Mouse (Mus musculus) forebrain, postnatal 0 days (tissue): ENCODE data around the gene Cbl. TPM values are rescaled to one million over a fixed set of nuclear protein-coding genes. Genes with fewer than 3 reads are reported as not detected.

ENCODE experiments used
- ATAC-seq: fragments of 200-750 bp; cut with Nextera tagmentation; 2 replicates; pipeline ENCODE4 v1.8.0; 2017; ENCODE audit warnings: mild to moderate bottlenecking, moderate library complexity
- DNase-seq: peaks from one replicate; pipeline ENCODE4 v3.0.0-alpha.2; 2015
- H3K27ac ChIP-seq: fragments of 300-500 bp; sonication (generic); 2 replicates; pipeline ENCODE4 v1.5.1; 2014; ENCODE audit warnings: low read depth, mild to moderate bottlenecking, antibody characterized with exemption, low read length, moderate library complexity, mixed read lengths
- H3K27me3 ChIP-seq: fragments of 300-500 bp; sonication (generic); 2 replicates; pipeline ENCODE4 v1.6.1; 2014; ENCODE audit warnings: mild to moderate bottlenecking, low read length, mixed read lengths; ENCODE audit not compliant: insufficient read depth
- H3K36me3 ChIP-seq: fragments of 300-500 bp; sonication (generic); 2 replicates; pipeline ENCODE4 v1.6.1; 2014; ENCODE audit warnings: mild to moderate bottlenecking, moderate library complexity; ENCODE audit not compliant: insufficient read depth
- H3K4me1 ChIP-seq: fragments of 300-500 bp; sonication (generic); 2 replicates; pipeline ENCODE4 v1.6.1; 2014; ENCODE audit warnings: antibody characterized with exemption; ENCODE audit not compliant: insufficient read depth
- H3K4me2 ChIP-seq: fragments of 300-500 bp; sonication (generic); 2 replicates; pipeline ENCODE4 v1.6.1; 2014; ENCODE audit warnings: low read depth, mild to moderate bottlenecking, moderate library complexity
- H3K4me3 ChIP-seq: fragments of 300-500 bp; sonication (generic); 2 replicates; pipeline ENCODE4 v1.5.1; 2014; ENCODE audit warnings: low read depth, low read length, mixed read lengths
- H3K9ac ChIP-seq: fragments of 300-500 bp; sonication (generic); 2 replicates; pipeline ENCODE4 v1.6.1; 2014; ENCODE audit warnings: mild to moderate bottlenecking
- H3K9me3 ChIP-seq: fragments of 300-500 bp; sonication (generic); 2 replicates; pipeline ENCODE4 v1.6.1; 2016; ENCODE audit warnings: low read length
- CTCF ChIP-seq: sonication (generic); IDR thresholded peaks from 2 replicates; pipeline ENCODE4 v1.5.1; 2016; ENCODE audit warnings: antibody characterized with exemption, control low read depth, low read depth
- WGBS: fragments of 180-500 bp; shearing (Covaris S2); extraction: QIAGEN DNeasy Blood & Tissue Kit; methylation state at CpG from one replicate; pipeline ENCODE4 v1.1.7; 2014; 5-methylcytosine and 5-hydroxymethylcytosine counted together
- polyA plus RNA-seq: library from polyadenylated mRNA; unstranded; fragments of >200 nt; fragmentation: Nextera tagmentation; extraction: Ambion mirVana; gene quantifications from 2 replicates; pipeline ENCODE4 v1.2.1, GENCODE M21; 2015
- total RNA-seq: library from RNA; depleted of rRNA; stranded (reverse); fragments of >200 nt; gene quantifications from 2 replicates; pipeline ENCODE4 v1.2.3, GENCODE M21; 2014; rRNA removed

Cbl gene
- total and polyA plus RNA-seq, 2 experiments from 2014 or later, result 14.4 to 24.4 TPM

- DNase-seq (no peak), ATAC-seq (no peak)
- Histone ChIP-seq H3K4me3 (no peak overlapping the region), H3K27ac (peak overlapping the region; percentile 47; the same call in 1 of the 2 replicates), H3K9me3 (no peaks in the 10 kb centered on the region), H3K9ac (no peak overlapping the region), H3K4me1 (no peaks in the 10 kb centered on the region), H3K27me3 (no peaks in the 10 kb centered on the region), H3K36me3 (peaks cover 16% of the 10 kb centered on the region; the same call in 1 of the 2 replicates), H3K4me2 (no peak overlapping the region)
- no peak for TF ChIP-seq CTCF
- 90% methylated on average over 9 of the region's 9 CpGs for WGBS
These were observed 138.1 kb downstream of the Cbl start for GRCm38 (mm10) chr9:44095781-44096180.

- Histone ChIP-seq H3K9me3 (no peaks in the 10 kb centered on the region), H3K4me3 (no peak overlapping the region), H3K36me3 (peaks cover 16% of the 10 kb centered on the region; the same call in 1 of the 2 replicates), H3K9ac (no peak overlapping the region), H3K4me1 (no peaks in the 10 kb centered on the region), H3K27me3 (no peaks in the 10 kb centered on the region), H3K4me2 (no peak overlapping the region), H3K27ac (no peak overlapping the region)
- TF ChIP-seq CTCF, result no peak
- ATAC-seq (no peak), DNase-seq (no peak)
- WGBS, result 86% methylated on average over 3 of the region's 3 CpGs
These were observed 139.1 kb downstream of the Cbl start for GRCm38 (mm10) chr9:44094737-44095136.

GRCm38 (mm10) chr9:44093612-44094503, 140.0 kb downstream of the Cbl start:
- WGBS, result 28% methylated on average over 24 of the region's 24 CpGs
- Histone ChIP-seq H3K27me3 (no peaks in the 10 kb centered on the region), H3K4me1 (no peaks in the 10 kb centered on the region), H3K4me3 (peak overlapping the region; percentile 17), H3K9ac (no peak overlapping the region), H3K4me2 (peak overlapping the region; percentile 41), H3K9me3 (no peaks in the 10 kb centered on the region), H3K27ac (no peak overlapping the region), H3K36me3 (peaks cover 16% of the 10 kb centered on the region; the same call in 1 of the 2 replicates)
- peak; percentile 78 for DNase-seq
- peak; percentile 84 for TF ChIP-seq CTCF
- ATAC-seq, result peak; percentile 57; the same call in 1 of the 2 replicates

Other genes starting within 250 kb of the Cbl start
- gene Thy1, start 190.7 kb downstream of the Cbl start, total RNA-seq, result 31.6 and 37.6 TPM in 2 replicates
- gene Thy1, start 190.7 kb downstream of the Cbl start, polyA plus RNA-seq, result 18.4 and 23.2 TPM in 2 replicates
- gene Usp2, start 167.0 kb downstream of the Cbl start, total RNA-seq, result 10.5 and 16.6 TPM in 2 replicates
- gene Usp2, start 167.0 kb downstream of the Cbl start, polyA plus RNA-seq, result 14.9 and 20.2 TPM in 2 replicates
- 0.67 and 1.2 TPM in 2 replicates for gene Mfrp, start 132.3 kb downstream of the Cbl start, total RNA-seq
- 0.08 and 0.13 TPM in 2 replicates for gene Mfrp, start 132.3 kb downstream of the Cbl start, polyA plus RNA-seq
- gene C1qtnf5, start 126.8 kb downstream of the Cbl start, total RNA-seq, result 17.3 and 18.4 TPM in 2 replicates
- gene C1qtnf5, start 126.8 kb downstream of the Cbl start, polyA plus RNA-seq, result 8.7 and 9.3 TPM in 2 replicates
- 0.81 TPM in 1 of 2 replicates, not detected in the other for gene Gm49380, start 120.5 kb downstream of the Cbl start, total RNA-seq
- 0.11 TPM in 1 of 2 replicates, not detected in the other for gene Gm49380, start 120.5 kb downstream of the Cbl start, polyA plus RNA-seq
- gene Rnf26, start 120.5 kb downstream of the Cbl start, total RNA-seq, result 11.0 and 16.0 TPM in 2 replicates
- gene Rnf26, start 120.5 kb downstream of the Cbl start, polyA plus RNA-seq, result 36.8 and 38.8 TPM in 2 replicates
- 12.2 and 21.1 TPM in 2 replicates for gene Mcam, start 99.6 kb downstream of the Cbl start, total RNA-seq
- 5.0 and 6.0 TPM in 2 replicates for gene Mcam, start 99.6 kb downstream of the Cbl start, polyA plus RNA-seq
- gene Ccdc153, start 6.6 kb upstream of the Cbl start, total RNA-seq, result 3.5 and 7.8 TPM in 2 replicates
- gene Ccdc153, start 6.6 kb upstream of the Cbl start, polyA plus RNA-seq, result 5.0 and 7.0 TPM in 2 replicates
- gene Pdzd3, start 17.4 kb upstream of the Cbl start, total RNA-seq, result 0.33 and 1.0 TPM in 2 replicates
- 0.43 and 1.0 TPM in 2 replicates for gene Pdzd3, start 17.4 kb upstream of the Cbl start, polyA plus RNA-seq
- 5.8 and 5.9 TPM in 2 replicates for gene Nlrx1, start 34.5 kb upstream of the Cbl start, total RNA-seq
- 5.7 and 7.1 TPM in 2 replicates for gene Nlrx1, start 34.5 kb upstream of the Cbl start, polyA plus RNA-seq
- 30.6 and 45.2 TPM in 2 replicates for gene Abcg4, start 54.6 kb upstream of the Cbl start, total RNA-seq
- gene Abcg4, start 54.6 kb upstream of the Cbl start, polyA plus RNA-seq, result 15.2 and 20.4 TPM in 2 replicates
- 24.4 and 29.5 TPM in 2 replicates for gene Hinfp, start 71.6 kb upstream of the Cbl start, total RNA-seq
- gene Hinfp, start 71.6 kb upstream of the Cbl start, polyA plus RNA-seq, result 10.7 and 14.2 TPM in 2 replicates
- 42.9 and 54.2 TPM in 2 replicates for gene C2cd2l, start 86.2 kb upstream of the Cbl start, total RNA-seq
- gene C2cd2l, start 86.2 kb upstream of the Cbl start, polyA plus RNA-seq, result 26.2 and 33.2 TPM in 2 replicates
- gene Dpagt1, start 92.0 kb upstream of the Cbl start, total RNA-seq, result 17.7 and 18.3 TPM in 2 replicates
- 30.1 and 30.6 TPM in 2 replicates for gene Dpagt1, start 92.0 kb upstream of the Cbl start, polyA plus RNA-seq
- gene H2afx, start 100.6 kb upstream of the Cbl start, total RNA-seq, result 97.8 and 109 TPM in 2 replicates
- gene H2afx, start 100.6 kb upstream of the Cbl start, polyA plus RNA-seq, result 143 and 149 TPM in 2 replicates
- gene Hmbs, start 110.2 kb upstream of the Cbl start, total RNA-seq, result 38.1 and 38.6 TPM in 2 replicates
- 53.3 and 55.0 TPM in 2 replicates for gene Hmbs, start 110.2 kb upstream of the Cbl start, polyA plus RNA-seq
- 37.6 and 39.1 TPM in 2 replicates for gene Vps11, start 127.6 kb upstream of the Cbl start, total RNA-seq
- gene Vps11, start 127.6 kb upstream of the Cbl start, polyA plus RNA-seq, result 36.2 and 39.9 TPM in 2 replicates
- gene Hyou1, start 145.4 kb upstream of the Cbl start, total RNA-seq, result 51.8 and 59.0 TPM in 2 replicates
- gene Hyou1, start 145.4 kb upstream of the Cbl start, polyA plus RNA-seq, result 14.0 and 17.4 TPM in 2 replicates
- 51.6 and 69.5 TPM in 2 replicates for gene Slc37a4, start 162.8 kb upstream of the Cbl start, total RNA-seq
- gene Slc37a4, start 162.8 kb upstream of the Cbl start, polyA plus RNA-seq, result 32.3 and 39.4 TPM in 2 replicates
- gene Rps25, start 173.1 kb upstream of the Cbl start, total RNA-seq, result 704 and 1,244 TPM in 2 replicates
- 1,723 and 2,412 TPM in 2 replicates for gene Rps25, start 173.1 kb upstream of the Cbl start, polyA plus RNA-seq
- 195 and 237 TPM in 2 replicates for gene Trappc4, start 173.6 kb upstream of the Cbl start, total RNA-seq
- gene Trappc4, start 173.6 kb upstream of the Cbl start, polyA plus RNA-seq, result 369 and 397 TPM in 2 replicates
- 24.4 and 24.5 TPM in 2 replicates for gene Ccdc84, start 184.5 kb upstream of the Cbl start, total RNA-seq
- 20.1 and 25.2 TPM in 2 replicates for gene Ccdc84, start 184.5 kb upstream of the Cbl start, polyA plus RNA-seq
- gene Foxr1, start 207.1 kb upstream of the Cbl start, total RNA-seq, result not detected in 2 replicates
- gene Foxr1, start 207.1 kb upstream of the Cbl start, polyA plus RNA-seq, result not detected in 2 replicates
- gene Upk2, start 220.9 kb upstream of the Cbl start, total RNA-seq, result not detected in 2 replicates
- gene Upk2, start 220.9 kb upstream of the Cbl start, polyA plus RNA-seq, result not detected in 2 replicates
- gene Bcl9l, start 248.8 kb upstream of the Cbl start, total RNA-seq, result 29.2 and 38.7 TPM in 2 replicates
- gene Bcl9l, start 248.8 kb upstream of the Cbl start, polyA plus RNA-seq, result 9.3 and 13.0 TPM in 2 replicates